11 mouse cellular contexts compared by ENCODE assay signal in the genomic region with DNA sequence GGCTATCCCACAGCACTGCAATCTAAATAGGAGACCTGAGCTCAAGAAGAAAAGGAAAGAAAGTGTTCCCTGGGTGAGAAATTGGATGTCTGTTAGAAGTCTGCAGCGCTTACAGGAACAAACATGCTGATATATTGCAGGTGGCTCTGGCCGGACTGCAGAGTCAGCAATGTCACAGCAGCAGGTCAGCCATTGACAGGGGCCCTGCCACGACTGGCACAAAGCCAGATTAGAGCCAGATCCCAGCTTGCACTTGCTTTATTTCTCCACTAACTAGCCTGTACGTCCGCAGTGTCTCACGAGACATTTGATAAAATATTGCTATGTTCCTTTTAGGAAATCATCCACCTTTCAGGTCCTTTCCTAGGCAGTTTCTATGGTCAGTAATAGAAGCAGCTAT.
DNase-seq lines count a peak whose midpoint lies in the region; ATAC-seq and TF ChIP-seq lines count a peak whose summit lies in the region.
"Had no signal": no experiment of that assay in that cellular context is flagged by ENCODE, and none has a peak within 500 bp of the region (broad histone marks: within the 10 kb centered on the region; RNA-seq: fewer than 3 reads in every experiment).

No protein-coding gene starts in this region.

- H3K36me3 ChIP-seq in forebrain, embryonic 14.5 days (ENCODE audit: control insufficient read depth, insufficient read depth, low read length), result no peaks in the 10 kb centered on the region
- no peaks in the 10 kb centered on the region for H3K36me3 ChIP-seq in forebrain, embryonic 10.5 days (replicated peaks)
- no peaks in the 10 kb centered on the region for H3K36me3 ChIP-seq in liver, postnatal 0 days (replicated peaks; ENCODE audit: insufficient read depth, low read length)
- no peaks in the 10 kb centered on the region for H3K36me3 ChIP-seq in hindbrain, postnatal 0 days (ENCODE audit: insufficient read depth, low read length)
- H3K36me3 ChIP-seq: stomach, embryonic 15.5 days had no signal

- intact Hi-C loops in gastrocnemius, postnatal 14 days (cut with DNase I; ENCODE audit: low total_unique reads), result no loop called here

- H3K27ac ChIP-seq in forebrain, embryonic 14.5 days (ENCODE audit: low read depth, low read length), result no peak overlapping the region
- H3K27ac ChIP-seq in forebrain, embryonic 10.5 days, result no peak overlapping the region
- H3K27ac ChIP-seq in liver, postnatal 0 days (ENCODE audit: low read depth), result no peak overlapping the region
- H3K27ac ChIP-seq in hindbrain, postnatal 0 days, result no peak overlapping the region
- H3K27ac ChIP-seq: stomach, embryonic 15.5 days had no signal

- 69% methylated on average over 6 of the region's 6 CpGs for WGBS in forebrain, embryonic 14.5 days
- 79% methylated on average over 6 of the region's 6 CpGs for WGBS in forebrain, embryonic 10.5 days
- 67% methylated on average over 6 of the region's 6 CpGs for WGBS in liver, postnatal 0 days (ENCODE audit: insufficient replicate concordance)
- 37% methylated on average over 6 of the region's 6 CpGs for WGBS in hindbrain, postnatal 0 days

- no peaks in the 10 kb centered on the region for H3K27me3 ChIP-seq in forebrain, embryonic 14.5 days (replicated peaks; ENCODE audit: control insufficient read depth, insufficient read depth, low read length)
- H3K27me3 ChIP-seq in forebrain, embryonic 10.5 days (ENCODE audit: poor library complexity, severe bottlenecking), result no peaks in the 10 kb centered on the region
- H3K27me3 ChIP-seq in liver, postnatal 0 days (ENCODE audit: insufficient read depth, low read length), result no peaks in the 10 kb centered on the region
- no peaks in the 10 kb centered on the region for H3K27me3 ChIP-seq in hindbrain, postnatal 0 days (ENCODE audit: insufficient read depth, low read length)
- H3K27me3 ChIP-seq: stomach, embryonic 15.5 days had no signal

- DNase-seq in forebrain, embryonic 14.5 days (ENCODE audit: low spot score), result peak; percentile 24
- DNase-seq in forebrain, embryonic 10.5 days (ENCODE audit: extremely low spot score, low spot score), result no peak
- DNase-seq in liver, result peak; percentile 4
- no peak for DNase-seq in liver, postnatal 0 days
- peak; percentile 83 for DNase-seq in cerebellum, adult 9-11 months
- DNase-seq in hindbrain, postnatal 0 days (ENCODE audit: low spot score), result peak; percentile 59
- DNase-seq in spleen, postnatal 14 days (ENCODE audit: low spot score in 2 of 2), result no peak
- no peak for DNase-seq in gastrocnemius, postnatal 14 days

- no peak for TF ChIP-seq EP300 in liver, postnatal 0 days (IDR thresholded peaks at IDR 0.05; ENCODE audit: low read depth)

- no peak overlapping the region for H3K4me2 ChIP-seq in forebrain, embryonic 14.5 days (ENCODE audit: low read length)
- H3K4me2 ChIP-seq in liver, postnatal 0 days (ENCODE audit: low read depth, low read length), result no peak overlapping the region
- H3K4me2 ChIP-seq in hindbrain, postnatal 0 days (ENCODE audit: low read depth, low read length), result no peak overlapping the region
- H3K4me2 ChIP-seq: stomach, embryonic 15.5 days had no signal

- no peaks in the 10 kb centered on the region for H3K4me1 ChIP-seq in forebrain, embryonic 14.5 days (ENCODE audit: control insufficient read depth, insufficient read depth, low read length)
- no peaks in the 10 kb centered on the region for H3K4me1 ChIP-seq in forebrain, embryonic 10.5 days
- H3K4me1 ChIP-seq in liver, postnatal 0 days (ENCODE audit: insufficient read depth), result no peaks in the 10 kb centered on the region
- H3K4me1 ChIP-seq in hindbrain, postnatal 0 days (ENCODE audit: insufficient read depth, low read length), result no peaks in the 10 kb centered on the region
- H3K4me1 ChIP-seq: stomach, embryonic 15.5 days had no signal

- no peak for TF ChIP-seq CTCF in liver, postnatal 0 days (IDR thresholded peaks at IDR 0.05; ENCODE audit: low read depth)
- no peak for TF ChIP-seq CTCF in hindbrain, postnatal 0 days (IDR thresholded peaks at IDR 0.05; ENCODE audit: low read depth)

- no peak for ATAC-seq in forebrain, embryonic 14.5 days
- no peak for ATAC-seq in liver, postnatal 0 days
- ATAC-seq in hindbrain, postnatal 0 days, result no peak
- ATAC-seq: intestine, postnatal 0 days; lung, postnatal 0 days had no signal

- H3K9ac ChIP-seq in forebrain, embryonic 14.5 days (ENCODE audit: low read length), result no peak overlapping the region
- H3K9ac ChIP-seq in liver, postnatal 0 days (replicated peaks), result no peak overlapping the region
- H3K9ac ChIP-seq in hindbrain, postnatal 0 days (replicated peaks; ENCODE audit: low read length), result no peak overlapping the region
- H3K9ac ChIP-seq: stomach, embryonic 15.5 days had no signal

- no peaks in the 10 kb centered on the region for H3K9me3 ChIP-seq in forebrain, embryonic 14.5 days (replicated peaks; ENCODE audit: control insufficient read depth, low read length)
- no peaks in the 10 kb centered on the region for H3K9me3 ChIP-seq in forebrain, embryonic 10.5 days
- no peaks in the 10 kb centered on the region for H3K9me3 ChIP-seq in liver, postnatal 0 days (ENCODE audit: low read length)
- no peaks in the 10 kb centered on the region for H3K9me3 ChIP-seq in hindbrain, postnatal 0 days (ENCODE audit: low read length)
- H3K9me3 ChIP-seq: stomach, embryonic 15.5 days had no signal

- no peak overlapping the region for H3K4me3 ChIP-seq in forebrain, embryonic 14.5 days (ENCODE audit: low read depth, low read length)
- no peak overlapping the region for H3K4me3 ChIP-seq in forebrain, embryonic 10.5 days
- no peak overlapping the region for H3K4me3 ChIP-seq in liver, postnatal 0 days (ENCODE audit: low read depth, low read length)
- no peak overlapping the region for H3K4me3 ChIP-seq in hindbrain, postnatal 0 days (ENCODE audit: low read length)
- H3K4me3 ChIP-seq: stomach, embryonic 15.5 days had no signal

Comparison
In these comparisons a context has a peak if more than half of its experiments do, and no peak if none do; other contexts are left out.
1. DNase-seq: peak in forebrain, embryonic 14.5 days (single experiment), liver (single experiment), cerebellum, adult 9-11 months (single experiment) and hindbrain, postnatal 0 days (single experiment); none in forebrain, embryonic 10.5 days (single experiment), liver, postnatal 0 days (single experiment), spleen, postnatal 14 days (0 of 2) and gastrocnemius, postnatal 14 days (single experiment).